Mouse (Mus musculus): Measurements from ENCODE around the gene Comt. TPM values are rescaled to one million over a fixed set of nuclear protein-coding genes. Genes with fewer than 3 reads are reported as not detected.
A peak's percentile ranks its signal among the peaks of the same experiment; 100 is the strongest.

Comt gene
- polyA plus RNA-seq (2011; ENCODE audit: insufficient read length, low read depth, missing spikeins): 89.2 and 96.0 TPM in 2 replicates

- H3K27ac ChIP-seq (ENCODE audit: insufficient read depth, low read length): peak within 1 kb of the TSS; percentile 48
- peaks cover 7% of the 10 kb centered on the region; the same call in 1 of the 2 replicates for H3K4me1 ChIP-seq (ENCODE audit: control insufficient read depth, insufficient read depth, low read length)
These were observed at the start of gene Comt for GRCm38 (mm10) chr16:18426802-18427280. Comt (minus strand) TSS chr16:18426852.

GRCm38 (mm10) chr16:18474021-18474420 is 47.4 kb upstream of the Comt start:
- Histone ChIP-seq H3K27ac (ENCODE audit: insufficient read depth, low read length) (no peak overlapping the region), H3K4me1 (ENCODE audit: control insufficient read depth, insufficient read depth, low read length) (peaks cover 11% of the 10 kb centered on the region)

More at GRCm38 (mm10) chr16:18426802-18427280, at the start of gene Comt:
- TF ChIP-seq CTCF (IDR thresholded peaks at IDR 0.05; ENCODE audit: borderline replicate concordance, insufficient read depth, low read length) (no peak), POLR2A (IDR thresholded peaks at IDR 0.05; ENCODE audit: low read depth, low read length) (no peak)
- peak within 1 kb of the TSS; percentile 70 for H3K4me3 ChIP-seq (ENCODE audit: insufficient read depth, low read length)

GRCm38 (mm10) chr16:18472976-18473375 is 46.3 kb upstream of the Comt start:
- no peak for TF ChIP-seq CTCF (IDR thresholded peaks at IDR 0.05; ENCODE audit: borderline replicate concordance, insufficient read depth, low read length)
- H3K4me3 ChIP-seq (ENCODE audit: insufficient read depth, low read length): no peak overlapping the region
- H3K4me1 ChIP-seq (ENCODE audit: control insufficient read depth, insufficient read depth, low read length): peaks cover 11% of the 10 kb centered on the region
- H3K27ac ChIP-seq (ENCODE audit: insufficient read depth, low read length): no peak overlapping the region

More at GRCm38 (mm10) chr16:18474021-18474420, 47.4 kb upstream of the Comt start:
- TF ChIP-seq POLR2A (IDR thresholded peaks at IDR 0.05; ENCODE audit: low read depth, low read length) (no peak), CTCF (IDR thresholded peaks at IDR 0.05; ENCODE audit: borderline replicate concordance, insufficient read depth, low read length) (no peak)
- H3K4me3 ChIP-seq (ENCODE audit: insufficient read depth, low read length): no peak overlapping the region

- Histone ChIP-seq H3K4me3 (ENCODE audit: insufficient read depth, low read length) (no peak overlapping the region), H3K4me1 (ENCODE audit: control insufficient read depth, insufficient read depth, low read length) (peaks cover 11% of the 10 kb centered on the region), H3K27ac (ENCODE audit: insufficient read depth, low read length) (no peak overlapping the region)
- TF ChIP-seq CTCF (IDR thresholded peaks at IDR 0.05; ENCODE audit: borderline replicate concordance, insufficient read depth, low read length) (no peak), POLR2A (IDR thresholded peaks at IDR 0.05; ENCODE audit: low read depth, low read length) (no peak)
These were observed 45.8 kb upstream of the Comt start for GRCm38 (mm10) chr16:18472416-18472815.

- Histone ChIP-seq H3K4me1 (ENCODE audit: control insufficient read depth, insufficient read depth, low read length) (peaks cover 11% of the 10 kb centered on the region), H3K27ac (ENCODE audit: insufficient read depth, low read length) (no peak overlapping the region), H3K4me3 (ENCODE audit: insufficient read depth, low read length) (no peak overlapping the region)
- no peak for TF ChIP-seq CTCF (IDR thresholded peaks at IDR 0.05; ENCODE audit: borderline replicate concordance, insufficient read depth, low read length)
These were observed 45.3 kb upstream of the Comt start for GRCm38 (mm10) chr16:18471976-18472375.

- TF ChIP-seq CTCF (IDR thresholded peaks at IDR 0.05; ENCODE audit: borderline replicate concordance, insufficient read depth, low read length): no peak
- TF ChIP-seq POLR2A (IDR thresholded peaks at IDR 0.05; ENCODE audit: low read depth, low read length): no peak
- Histone ChIP-seq H3K27ac (ENCODE audit: insufficient read depth, low read length) (no peak overlapping the region), H3K4me1 (ENCODE audit: control insufficient read depth, insufficient read depth, low read length) (peaks cover 11% of the 10 kb centered on the region), H3K4me3 (ENCODE audit: insufficient read depth, low read length) (no peak overlapping the region)
These were observed 44.8 kb upstream of the Comt start for GRCm38 (mm10) chr16:18471381-18471955.

GRCm38 (mm10) chr16:18470829-18471228 is 44.2 kb upstream of the Comt start:
- no peak for TF ChIP-seq CTCF (IDR thresholded peaks at IDR 0.05; ENCODE audit: borderline replicate concordance, insufficient read depth, low read length)
- TF ChIP-seq POLR2A (IDR thresholded peaks at IDR 0.05; ENCODE audit: low read depth, low read length): no peak
- peaks cover 11% of the 10 kb centered on the region for H3K4me1 ChIP-seq (ENCODE audit: control insufficient read depth, insufficient read depth, low read length)
- no peak overlapping the region for H3K4me3 ChIP-seq (ENCODE audit: insufficient read depth, low read length)
- H3K27ac ChIP-seq (ENCODE audit: insufficient read depth, low read length): no peak overlapping the region

- no peak for TF ChIP-seq CTCF (IDR thresholded peaks at IDR 0.05; ENCODE audit: borderline replicate concordance, insufficient read depth, low read length)
- no peak for TF ChIP-seq POLR2A (IDR thresholded peaks at IDR 0.05; ENCODE audit: low read depth, low read length)
- H3K4me3 ChIP-seq (ENCODE audit: insufficient read depth, low read length): no peak overlapping the region
- peaks cover 9% of the 10 kb centered on the region for H3K4me1 ChIP-seq (ENCODE audit: control insufficient read depth, insufficient read depth, low read length)
- H3K27ac ChIP-seq (ENCODE audit: insufficient read depth, low read length): no peak overlapping the region
These were observed 37.6 kb upstream of the Comt start for GRCm38 (mm10) chr16:18464271-18464670.

GRCm38 (mm10) chr16:18462598-18462997 is 35.9 kb upstream of the Comt start:
- Histone ChIP-seq H3K4me3 (ENCODE audit: insufficient read depth, low read length) (no peak overlapping the region), H3K27ac (ENCODE audit: insufficient read depth, low read length) (no peak overlapping the region), H3K4me1 (ENCODE audit: control insufficient read depth, insufficient read depth, low read length) (peaks cover 15% of the 10 kb centered on the region)
- no peak for TF ChIP-seq CTCF (IDR thresholded peaks at IDR 0.05; ENCODE audit: borderline replicate concordance, insufficient read depth, low read length)
- TF ChIP-seq POLR2A (IDR thresholded peaks at IDR 0.05; ENCODE audit: low read depth, low read length): no peak

- H3K27ac ChIP-seq (ENCODE audit: insufficient read depth, low read length): no peak overlapping the region
- no peak for TF ChIP-seq CTCF (IDR thresholded peaks at IDR 0.05; ENCODE audit: borderline replicate concordance, insufficient read depth, low read length)
- no peak for TF ChIP-seq POLR2A (IDR thresholded peaks at IDR 0.05; ENCODE audit: low read depth, low read length)
- no peak overlapping the region for H3K4me3 ChIP-seq (ENCODE audit: insufficient read depth, low read length)
These were observed 35.4 kb upstream of the Comt start for GRCm38 (mm10) chr16:18462031-18462430.

More at GRCm38 (mm10) chr16:18462031-18462430, 35.4 kb upstream of the Comt start:
- H3K4me1 ChIP-seq (ENCODE audit: control insufficient read depth, insufficient read depth, low read length): peaks cover 15% of the 10 kb centered on the region
